Mouse (Mus musculus) limb, embryonic 10.5 days (tissue): ENCODE results near the gene Fam83c. TPM values are rescaled to one million over a fixed set of nuclear protein-coding genes. Genes with fewer than 3 reads are reported as not detected.

Source experiments
- DNase-seq: peaks from one replicate; pipeline ENCODE4 v3.0.0-alpha.2; 2017; ENCODE audit warnings: low spot score
- H3K27ac ChIP-seq: fragments of 300-500 bp; sonication (generic); 2 replicates; pipeline ENCODE4 v1.5.1; 2016; ENCODE audit warnings: mild to moderate bottlenecking
- H3K27me3 ChIP-seq: fragments of 300-500 bp; sonication (generic); 2 replicates; pipeline ENCODE4 v1.6.1; 2016; ENCODE audit warnings: low read depth, mild to moderate bottlenecking; ENCODE audit not compliant: poor library complexity, severe bottlenecking
- H3K36me3 ChIP-seq: fragments of 300-500 bp; sonication (generic); 2 replicates; pipeline ENCODE4 v1.6.1; 2016; ENCODE audit warnings: mild to moderate bottlenecking, moderate library complexity
- H3K4me1 ChIP-seq: fragments of 300-500 bp; sonication (generic); 2 replicates; pipeline ENCODE4 v1.6.1; 2016
- H3K4me3 ChIP-seq: fragments of 300-500 bp; sonication (generic); 2 replicates; pipeline ENCODE4 v1.5.1; 2016; ENCODE audit warnings: mild to moderate bottlenecking, moderate library complexity
- H3K9me3 ChIP-seq: fragments of 300-500 bp; sonication (generic); replicated peaks from 2 replicates; pipeline ENCODE4 v1.6.1; 2016; ENCODE audit warnings: mild to moderate bottlenecking
- WGBS: fragments of 180-500 bp; shearing (Covaris S2); methylation state at CpG from one replicate; pipeline ENCODE4 v1.1.7; 2016; 5-methylcytosine and 5-hydroxymethylcytosine counted together
- polyA plus RNA-seq: library from polyadenylated mRNA; unstranded; fragments of >200 nt; fragmentation: Nextera tagmentation; extraction: Ambion mirVana; gene quantifications from 2 replicates; pipeline ENCODE4 v1.2.1, GENCODE M21; 2016

Gene Fam83c
- polyA plus RNA-seq, 1 experiment from 2014 or later, result 0.31 TPM

DNA sequence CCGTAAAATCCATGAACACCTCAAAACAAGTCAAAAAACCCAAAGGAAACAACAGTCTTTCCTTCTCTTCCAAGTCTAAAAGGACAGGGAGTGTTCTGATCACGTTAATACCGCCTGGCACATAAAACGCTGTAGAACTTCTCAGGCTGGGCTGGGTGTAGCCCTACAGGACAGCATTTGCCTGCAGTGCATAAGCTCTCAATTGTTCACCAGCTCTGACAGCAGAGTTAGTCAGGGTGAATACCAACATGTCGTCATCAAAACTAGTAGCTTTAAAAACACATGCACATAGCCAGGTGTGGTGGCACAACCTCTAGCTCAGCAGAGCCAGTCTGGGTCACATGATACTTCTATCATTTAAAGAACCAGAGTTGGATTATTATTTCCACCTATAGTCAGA lies 13.9 kb downstream of the Fam83c start:
- DNase-seq, result no peak
- Histone ChIP-seq H3K4me3 (no peak overlapping the region), H3K9me3 (no peaks in the 10 kb centered on the region), H3K36me3 (peaks cover 50% of the 10 kb centered on the region), H3K27ac (no peak overlapping the region), H3K4me1 (peaks cover 30% of the 10 kb centered on the region), H3K27me3 (no peaks in the 10 kb centered on the region)
- WGBS, result 92% methylated on average over 5 of the region's 5 CpGs

DNA sequence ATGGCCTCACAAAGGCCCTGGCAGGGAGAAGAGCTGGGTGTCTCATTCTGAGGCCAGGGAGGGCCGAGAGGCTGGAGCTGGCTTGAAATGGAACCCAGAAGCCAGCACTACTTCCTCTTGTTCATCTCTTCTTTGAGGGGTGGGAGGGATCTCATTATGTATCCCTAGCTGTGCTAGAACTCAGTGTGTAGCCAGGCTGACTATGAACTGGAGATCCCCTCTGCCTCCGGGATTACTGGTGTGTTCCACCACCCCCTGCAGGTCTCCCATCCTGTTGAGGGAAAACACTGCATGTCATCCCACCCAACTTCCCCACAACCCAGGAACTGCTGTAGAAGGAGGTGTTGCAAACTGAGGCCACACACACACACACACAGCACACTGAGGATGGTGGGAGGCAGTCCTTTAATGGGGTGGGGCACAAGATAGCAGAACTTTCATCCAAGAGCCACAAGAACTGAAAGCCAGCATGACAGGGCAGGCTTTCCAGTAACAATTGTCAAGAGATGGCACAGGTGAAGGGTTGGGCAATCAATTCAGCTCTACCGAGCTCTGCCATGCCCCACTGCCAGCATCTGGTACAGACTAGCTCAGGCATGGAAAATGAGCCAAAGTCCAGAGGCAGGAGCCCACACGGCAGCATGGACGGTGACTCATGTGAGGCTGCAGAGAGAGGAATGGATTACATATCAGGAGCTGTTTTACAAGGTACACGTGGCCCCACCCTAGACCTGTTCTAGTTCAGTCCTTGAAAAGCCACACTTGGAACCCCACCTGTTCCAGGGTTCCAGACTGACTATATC lies 15.0 kb downstream of the Fam83c start:
- Histone ChIP-seq H3K36me3 (peaks cover 50% of the 10 kb centered on the region), H3K27me3 (no peaks in the 10 kb centered on the region), H3K27ac (peak overlapping the region; percentile 88), H3K4me1 (peaks cover 31% of the 10 kb centered on the region), H3K4me3 (peak overlapping the region; percentile 68), H3K9me3 (no peaks in the 10 kb centered on the region)
- DNase-seq, result no peak
- 71% methylated on average over 6 of the region's 6 CpGs for WGBS

DNA sequence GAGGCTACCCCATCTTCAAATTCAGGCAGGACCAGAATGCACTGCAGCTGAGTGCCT lies 15.4 kb downstream of the Fam83c start, which contains the start of gene BC029722:
Gene BC029722 (minus strand): TSS at position 35 of the 57 bp plus-strand sequence.
- Histone ChIP-seq H3K9me3 (no peaks in the 10 kb centered on the region), H3K4me1 (peaks cover 35% of the 10 kb centered on the region), H3K27ac (peak within 1 kb of the TSS; percentile 88), H3K4me3 (peak within 1 kb of the TSS; percentile 68), H3K27me3 (no peaks in the 10 kb centered on the region), H3K36me3 (peaks cover 50% of the 10 kb centered on the region)
- no peak for DNase-seq

DNA sequence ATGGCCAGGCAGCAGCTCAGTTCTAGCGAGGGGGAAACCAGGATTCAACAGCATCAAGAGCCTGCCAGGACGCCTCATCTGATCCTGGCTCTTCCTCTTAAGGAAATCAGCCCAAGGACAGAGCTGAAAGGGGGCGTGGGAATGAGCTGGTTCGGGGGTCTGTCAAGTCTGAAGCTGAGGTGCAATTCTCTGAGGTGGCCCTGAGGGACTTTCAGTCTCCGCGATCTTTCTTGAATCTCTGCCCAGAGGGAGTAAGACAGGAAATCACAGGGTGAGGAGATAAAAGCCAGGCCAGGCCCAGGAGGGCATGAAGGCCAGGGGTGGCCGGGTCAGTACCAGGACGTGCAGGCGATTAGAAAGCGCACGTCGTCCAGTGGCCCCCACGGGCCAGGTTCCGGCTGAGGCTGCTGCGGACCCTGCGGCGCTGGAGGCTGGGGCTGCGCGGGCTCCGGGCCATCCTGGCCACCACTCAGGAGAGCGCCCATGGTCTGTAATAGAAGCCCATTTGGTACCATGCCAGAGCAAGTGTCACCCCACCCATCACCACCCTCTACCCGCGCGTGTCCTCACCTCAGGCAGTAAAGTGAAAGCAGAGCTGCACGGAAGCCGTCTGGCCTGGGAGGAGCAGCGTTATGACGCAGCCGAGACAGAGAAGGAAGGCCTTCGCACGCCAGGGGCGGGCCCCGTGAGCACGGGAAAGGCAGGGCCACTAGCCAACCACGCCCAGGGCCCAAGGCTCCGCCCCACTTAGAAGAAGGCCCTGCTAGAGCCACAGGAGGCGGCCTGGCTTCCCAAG lies 15.9 kb downstream of the Fam83c start:
- H3K27me3 ChIP-seq, result no peaks in the 10 kb centered on the region
- peak overlapping the region; percentile 68 for H3K4me3 ChIP-seq
- H3K9me3 ChIP-seq, result no peaks in the 10 kb centered on the region
- WGBS, result 2% methylated on average over 37 of the region's 37 CpGs
- peak; percentile 88 for DNase-seq
- H3K27ac ChIP-seq, result peak overlapping the region; percentile 88
- peaks cover 46% of the 10 kb centered on the region for H3K36me3 ChIP-seq
- peaks cover 40% of the 10 kb centered on the region for H3K4me1 ChIP-seq

DNA sequence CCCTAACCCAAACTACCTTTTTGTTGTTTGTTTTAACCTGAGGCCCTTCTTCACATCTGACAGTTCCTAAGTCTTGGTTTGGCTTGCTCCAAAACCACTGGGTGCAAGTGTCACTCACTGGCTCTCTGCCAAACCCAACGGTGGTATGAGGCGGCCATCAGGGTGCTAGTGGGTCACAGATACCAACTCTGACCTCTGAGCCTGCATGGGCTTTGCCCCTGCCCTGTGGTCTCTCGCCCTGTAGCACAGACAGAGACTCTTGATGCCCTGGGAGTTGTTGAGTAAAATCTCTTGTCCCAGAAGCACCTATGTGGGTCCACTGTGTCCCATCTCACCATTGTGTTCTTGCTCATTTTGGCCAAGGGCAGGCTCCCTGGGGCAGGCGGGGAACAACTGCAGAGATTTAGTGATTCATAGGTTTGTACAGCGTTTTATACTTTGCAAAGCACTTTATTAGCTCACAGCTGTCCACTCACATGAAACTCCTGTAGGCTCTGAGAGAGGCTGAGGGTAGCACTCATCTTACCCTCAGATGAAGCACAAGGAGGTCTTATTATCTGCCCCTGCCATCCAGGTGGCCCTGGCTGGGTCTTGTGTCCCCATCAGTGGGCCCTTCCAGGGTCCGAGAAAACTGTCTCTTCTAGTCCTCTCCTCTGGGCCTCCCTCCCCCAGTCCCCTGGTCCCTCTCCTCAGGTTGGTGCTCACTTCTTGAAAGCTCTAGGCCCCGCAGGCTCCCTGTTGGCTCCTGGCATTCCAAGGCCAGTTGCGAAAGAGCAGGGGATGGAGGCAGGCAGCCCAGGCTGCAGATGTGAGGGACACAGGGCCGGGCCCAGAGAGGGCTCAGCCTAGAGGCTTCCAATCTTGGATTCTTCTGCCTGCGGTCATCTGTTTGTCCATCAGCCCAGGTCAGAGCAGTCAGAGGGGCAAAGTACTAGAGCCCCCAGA lies 17.1 kb downstream of the Fam83c start:
- peaks cover 42% of the 10 kb centered on the region for H3K4me1 ChIP-seq
- H3K9me3 ChIP-seq, result no peaks in the 10 kb centered on the region
- 85% methylated on average over 10 of the region's 10 CpGs for WGBS
- H3K27me3 ChIP-seq, result no peaks in the 10 kb centered on the region
- DNase-seq, result no peak
- H3K27ac ChIP-seq, result no peak overlapping the region
- H3K36me3 ChIP-seq, result peaks cover 34% of the 10 kb centered on the region
- H3K4me3 ChIP-seq, result 0 out of 2 replicates have a peak overlapping the region, but pooled peaks have one; percentile 68

DNA sequence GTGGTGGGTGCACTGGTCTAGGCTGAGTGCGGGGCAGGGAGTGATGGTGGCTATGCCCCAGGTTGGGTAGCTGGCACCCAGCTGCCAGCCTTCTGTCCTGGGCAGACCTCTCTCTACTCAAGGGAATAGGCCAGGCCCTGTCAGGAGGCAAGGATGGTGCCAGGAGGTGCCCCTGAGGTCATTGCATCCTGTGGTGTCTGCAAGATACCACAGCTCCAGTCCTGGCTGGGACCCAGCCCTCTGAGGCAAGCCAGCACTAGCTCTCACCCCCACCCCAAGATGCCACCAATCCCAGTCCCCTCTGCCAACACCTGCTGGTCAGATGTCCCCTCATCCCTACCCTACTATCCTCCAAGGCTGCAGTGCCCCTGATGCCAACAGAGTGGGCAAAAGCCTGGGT lies 18.5 kb downstream of the Fam83c start:
- Histone ChIP-seq H3K4me1 (peaks cover 42% of the 10 kb centered on the region), H3K9me3 (no peaks in the 10 kb centered on the region), H3K27me3 (no peaks in the 10 kb centered on the region), H3K4me3 (no peak overlapping the region), H3K27ac (no peak overlapping the region), H3K36me3 (peaks cover 21% of the 10 kb centered on the region)
- DNase-seq, result no peak
- 96% methylated on average over 1 of the region's 1 CpGs for WGBS

DNA sequence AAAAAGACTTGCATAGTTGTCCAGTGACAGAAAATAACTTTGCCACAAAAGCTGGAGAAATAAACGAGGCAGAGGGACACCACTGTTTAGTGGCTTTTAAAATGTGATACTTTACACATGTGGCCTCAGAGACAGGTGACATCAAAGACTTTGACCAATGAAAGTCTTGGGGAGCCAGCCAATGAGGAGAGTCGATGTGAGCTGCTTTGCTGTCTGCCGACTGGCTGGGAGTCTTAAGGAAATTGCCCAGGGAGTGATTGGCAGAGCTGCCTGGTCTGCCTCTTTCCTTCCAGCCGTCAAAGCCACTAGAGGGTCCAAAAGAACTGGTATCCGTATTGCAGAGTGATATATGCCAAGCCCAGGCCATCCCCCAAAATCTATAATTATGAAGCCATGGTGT lies 19.8 kb downstream of the Fam83c start:
- DNase-seq, result no peak
- 24% methylated on average over 5 of the region's 5 CpGs for WGBS
- Histone ChIP-seq H3K27me3 (no peaks in the 10 kb centered on the region), H3K36me3 (peaks cover 8% of the 10 kb centered on the region), H3K27ac (no peak overlapping the region), H3K9me3 (no peaks in the 10 kb centered on the region), H3K4me1 (peaks cover 41% of the 10 kb centered on the region), H3K4me3 (no peak overlapping the region)

DNA sequence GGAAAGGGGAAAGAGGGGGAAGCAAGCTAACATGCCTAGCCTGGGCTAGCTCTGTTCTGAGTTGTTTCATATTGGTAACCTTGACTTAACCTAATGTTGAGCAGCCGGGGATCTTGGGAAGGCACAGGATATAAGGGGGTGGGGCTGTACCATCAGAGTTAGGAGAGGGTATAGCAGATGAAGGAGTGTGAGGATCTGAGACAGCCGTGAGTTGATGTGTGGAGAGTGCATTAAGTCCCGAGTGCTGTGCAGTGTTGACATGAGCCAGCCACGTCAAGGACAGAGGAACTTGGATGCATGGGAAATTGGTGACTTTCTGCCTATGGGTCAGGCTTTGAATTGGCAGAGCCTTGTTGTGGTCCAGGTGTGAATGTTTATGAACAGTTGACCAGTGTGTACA lies 22.0 kb downstream of the Fam83c start:
- 82% methylated on average over 4 of the region's 4 CpGs for WGBS
- H3K27me3 ChIP-seq, result no peaks in the 10 kb centered on the region
- no peak overlapping the region for H3K27ac ChIP-seq
- no peak for DNase-seq
- H3K4me3 ChIP-seq, result no peak overlapping the region
- peaks cover 19% of the 10 kb centered on the region for H3K4me1 ChIP-seq
- H3K36me3 ChIP-seq, result no peaks in the 10 kb centered on the region
- no peaks in the 10 kb centered on the region for H3K9me3 ChIP-seq

DNA sequence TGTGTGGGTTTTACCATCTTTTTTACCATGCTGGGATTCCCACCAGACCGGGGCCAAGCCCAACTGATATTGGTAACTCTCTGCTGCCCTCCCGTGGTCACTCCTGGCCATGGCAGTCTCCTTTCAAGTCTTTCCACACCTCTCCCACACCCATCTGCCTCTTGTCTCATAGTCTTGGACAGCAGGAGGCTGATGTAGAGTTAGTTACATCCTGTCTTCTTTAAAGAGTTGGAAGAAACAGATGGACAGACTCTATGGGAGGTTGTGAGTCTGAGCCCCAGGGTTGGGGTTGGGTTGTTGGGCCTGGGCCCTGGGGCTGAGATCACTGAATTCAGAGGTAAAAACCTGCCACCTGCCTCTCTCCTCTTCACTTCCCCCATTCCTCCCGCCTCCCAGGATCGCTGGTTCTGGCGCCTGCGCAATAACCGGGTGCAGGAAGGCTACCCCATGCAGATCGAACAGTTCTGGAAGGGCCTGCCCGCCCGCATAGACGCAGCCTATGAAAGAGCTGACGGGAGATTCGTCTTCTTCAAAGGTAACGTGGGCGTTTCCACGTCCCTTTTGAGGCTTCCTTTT lies 22.7 kb downstream of the Fam83c start:
- Histone ChIP-seq H3K4me3 (no peak overlapping the region), H3K27me3 (no peaks in the 10 kb centered on the region), H3K36me3 (no peaks in the 10 kb centered on the region), H3K4me1 (peaks cover 24% of the 10 kb centered on the region), H3K27ac (no peak overlapping the region), H3K9me3 (no peaks in the 10 kb centered on the region)
- DNase-seq, result peak; percentile 88
- WGBS, result 35% methylated on average over 16 of the region's 16 CpGs

DNA sequence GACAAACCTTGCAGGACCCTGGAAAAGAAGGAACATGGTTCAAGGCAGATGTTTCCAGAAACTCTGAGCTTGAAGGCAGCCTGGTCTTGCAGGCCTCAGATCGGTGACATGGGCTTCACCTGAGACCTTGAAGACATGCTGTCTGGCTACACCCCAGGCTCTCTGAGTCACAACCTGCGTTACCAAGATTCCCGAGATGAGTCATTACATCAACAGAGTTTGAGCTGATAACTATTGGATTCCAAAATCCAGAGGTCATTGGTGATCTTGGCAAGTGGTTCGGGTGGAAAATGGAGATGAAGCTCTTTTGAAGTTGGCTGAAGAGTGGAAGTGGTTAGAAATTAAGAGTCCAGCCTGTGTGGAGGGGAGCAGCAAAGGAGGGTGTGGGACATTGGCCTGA lies 25.0 kb downstream of the Fam83c start:
- H3K36me3 ChIP-seq, result no peaks in the 10 kb centered on the region
- WGBS, result 90% methylated on average over 4 of the region's 4 CpGs
- no peak overlapping the region for H3K4me3 ChIP-seq
- H3K4me1 ChIP-seq, result peaks cover 19% of the 10 kb centered on the region
- H3K27ac ChIP-seq, result no peak overlapping the region
- DNase-seq, result no peak
- no peaks in the 10 kb centered on the region for H3K27me3 ChIP-seq
- no peaks in the 10 kb centered on the region for H3K9me3 ChIP-seq

DNA sequence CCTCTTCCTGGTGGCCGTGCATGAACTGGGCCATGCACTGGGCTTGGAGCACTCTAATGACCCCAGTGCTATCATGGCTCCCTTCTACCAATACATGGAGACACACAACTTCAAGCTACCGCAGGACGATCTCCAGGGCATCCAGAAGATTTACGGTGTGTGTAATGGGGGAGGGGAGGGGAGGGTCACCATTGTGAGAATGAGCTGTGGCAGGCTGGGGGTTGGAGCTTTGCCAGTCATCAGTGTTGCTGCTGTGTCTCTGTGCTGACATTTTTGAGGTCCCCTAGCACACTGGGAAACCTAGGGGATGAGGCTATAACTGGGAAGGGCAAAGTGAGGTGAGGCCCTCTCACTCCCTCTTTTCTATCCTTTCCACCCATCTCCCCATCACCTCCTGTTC lies 27.2 kb downstream of the Fam83c start:
- WGBS, result 48% methylated on average over 4 of the region's 4 CpGs
- no peak for DNase-seq
- peaks cover 9% of the 10 kb centered on the region; the same call in 1 of the 2 replicates for H3K4me1 ChIP-seq

DNA sequence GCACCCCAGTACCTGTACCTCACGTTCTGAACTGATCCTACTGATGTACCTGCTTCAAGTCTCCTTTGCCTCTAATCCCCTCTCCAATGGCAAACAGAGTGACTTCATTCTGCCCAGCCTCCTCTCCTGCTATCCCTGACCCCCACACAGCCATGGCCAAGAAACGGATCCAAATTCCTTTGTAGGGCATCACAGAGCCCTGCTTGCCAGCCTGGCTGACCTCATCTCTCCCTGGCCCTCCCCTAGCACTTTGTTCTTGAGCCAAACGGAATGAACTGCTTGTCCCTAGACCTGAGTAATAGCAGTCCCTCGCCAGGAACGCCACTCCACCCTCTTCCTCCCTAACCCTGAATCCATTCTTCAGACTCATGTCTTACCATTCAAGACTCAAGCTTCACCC lies 28.1 kb downstream of the Fam83c start:
- Histone ChIP-seq H3K27ac (no peak overlapping the region), H3K9me3 (no peaks in the 10 kb centered on the region), H3K27me3 (no peaks in the 10 kb centered on the region), H3K4me3 (no peak overlapping the region), H3K36me3 (no peaks in the 10 kb centered on the region), H3K4me1 (peaks cover 9% of the 10 kb centered on the region; the same call in 1 of the 2 replicates)
- 75% methylated on average over 5 of the region's 5 CpGs for WGBS
- DNase-seq, result no peak

More for the DNA sequence above, 27.2 kb downstream of the Fam83c start:
- Histone ChIP-seq H3K4me3 (no peak overlapping the region), H3K9me3 (no peaks in the 10 kb centered on the region), H3K27me3 (no peaks in the 10 kb centered on the region), H3K36me3 (no peaks in the 10 kb centered on the region), H3K27ac (no peak overlapping the region)

DNA sequence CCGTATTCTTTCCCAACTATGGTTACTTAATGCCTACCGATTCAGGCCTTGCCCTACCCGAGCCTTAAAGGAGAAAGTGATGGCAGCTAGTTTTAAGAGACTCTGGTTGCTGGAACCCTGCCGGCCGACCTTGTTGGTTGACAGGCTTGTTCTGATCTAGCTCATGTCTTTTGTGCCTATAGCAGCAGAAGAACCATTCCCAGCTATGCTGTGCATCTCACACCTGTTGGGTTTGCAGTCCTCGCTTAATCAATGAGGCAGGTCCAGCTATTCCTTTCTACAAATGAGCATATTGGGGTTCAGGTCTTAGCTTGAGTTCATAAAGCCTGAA lies 28.8 kb downstream of the Fam83c start:
- H3K27ac ChIP-seq, result no peak overlapping the region
- H3K4me1 ChIP-seq, result peaks cover 9% of the 10 kb centered on the region; the same call in 1 of the 2 replicates
- DNase-seq, result no peak
- no peaks in the 10 kb centered on the region for H3K27me3 ChIP-seq
- WGBS, result 85% methylated on average over 6 of the region's 6 CpGs
- H3K36me3 ChIP-seq, result no peaks in the 10 kb centered on the region
- H3K4me3 ChIP-seq, result no peak overlapping the region
- H3K9me3 ChIP-seq, result no peaks in the 10 kb centered on the region
